Mouse (Mus musculus): ENCODE data around the gene Atp6v1g1. TPM values are rescaled to one million over a fixed set of nuclear protein-coding genes. Genes with fewer than 3 reads are reported as not detected.

Atp6v1g1 gene
- total RNA-seq, 1 experiment = 105 TPM

- Histone ChIP-seq H3K36me3 (ENCODE audit: control insufficient read depth, insufficient read depth, low read length, poor library complexity, severe bottlenecking) (peaks cover 9% of the 10 kb centered on the region; the same call in 1 of the 2 replicates), H3K9me3 (ENCODE audit: control insufficient read depth, insufficient read depth, low read depth, low read length) (0 out of 2 replicates have a peak, but pooled peaks cover 1% of the 10 kb centered on the region), H3K4me1 (ENCODE audit: control insufficient read depth in 2 of 2, insufficient read depth in 2 of 2, low read length in 2 of 2, poor library complexity in 1 of 2) (no peaks in the 10 kb centered on the region), H3K27ac (ENCODE audit: insufficient read depth, low read depth, low read length, poor library complexity, severe bottlenecking) (no peak overlapping the region), H3K9ac (ENCODE audit: insufficient read depth, low read depth, low read length, poor library complexity, severe bottlenecking) (no peak overlapping the region), H3K4me3 (ENCODE audit: insufficient read depth in 1 of 2, low read depth in 1 of 2, low read length in 2 of 2, poor library complexity in 1 of 2, severe bottlenecking in 1 of 2) (no peak overlapping the region)
- TF ChIP-seq MAFK (IDR thresholded peaks at IDR 0.05; ENCODE audit: insufficient read depth, low read depth, low read length) (no peak), CHD2 (IDR thresholded peaks at IDR 0.05; ENCODE audit: low read depth, low read length) (no peak), ZC3H11A (IDR thresholded peaks at IDR 0.05; ENCODE audit: borderline replicate concordance, low read depth, low read length) (no peak), HCFC1 (IDR thresholded peaks at IDR 0.05; ENCODE audit: borderline replicate concordance, insufficient read depth, low read length) (no peak), ZNF384 (IDR thresholded peaks at IDR 0.05; ENCODE audit: low read depth, low read length) (no peak)
- DNase-seq (ENCODE audit: low read depth, low spot score) = no peak
- in situ Hi-C loops (cut with MboI; ENCODE audit: low sequenced_read_pairs in 2 of 2, unreplicated experiment in 2 of 2) = no loop called here
Measured at GRCm38 (mm10) chr4:63567712-63568390, 23.3 kb downstream of the Atp6v1g1 start.

- Histone ChIP-seq H3K36me3 (ENCODE audit: control insufficient read depth, insufficient read depth, low read length, poor library complexity, severe bottlenecking) (peaks cover 11% of the 10 kb centered on the region; the same call in 1 of the 2 replicates), H3K4me1 (ENCODE audit: control insufficient read depth in 2 of 2, insufficient read depth in 2 of 2, low read length in 2 of 2, poor library complexity in 1 of 2) (no peaks in the 10 kb centered on the region), H3K9me3 (ENCODE audit: control insufficient read depth, insufficient read depth, low read depth, low read length) (0 out of 2 replicates have a peak, but pooled peaks cover 4% of the 10 kb centered on the region), H3K27ac (ENCODE audit: insufficient read depth, low read depth, low read length, poor library complexity, severe bottlenecking) (no peak overlapping the region), H3K4me3 (ENCODE audit: insufficient read depth in 1 of 2, low read depth in 1 of 2, low read length in 2 of 2, poor library complexity in 1 of 2, severe bottlenecking in 1 of 2) (no peak overlapping the region), H3K9ac (ENCODE audit: insufficient read depth, low read depth, low read length, poor library complexity, severe bottlenecking) (no peak overlapping the region)
- in situ Hi-C loops (cut with MboI; ENCODE audit: low sequenced_read_pairs in 2 of 2, unreplicated experiment in 2 of 2) = no loop called here
- no peak for TF ChIP-seq ZC3H11A (IDR thresholded peaks at IDR 0.05; ENCODE audit: borderline replicate concordance, low read depth, low read length)
- no peak for TF ChIP-seq MAFK (IDR thresholded peaks at IDR 0.05; ENCODE audit: insufficient read depth, low read depth, low read length)
- TF ChIP-seq ZNF384 (IDR thresholded peaks at IDR 0.05; ENCODE audit: low read depth, low read length) = no peak
- TF ChIP-seq HCFC1 (IDR thresholded peaks at IDR 0.05; ENCODE audit: borderline replicate concordance, insufficient read depth, low read length) = no peak
- TF ChIP-seq CHD2 (IDR thresholded peaks at IDR 0.05; ENCODE audit: low read depth, low read length) = no peak
- no peak for DNase-seq (ENCODE audit: low read depth, low spot score)
Measured at GRCm38 (mm10) chr4:63569322-63569721, 24.8 kb downstream of the Atp6v1g1 start.

GRCm38 (mm10) chr4:63570208-63570781, 25.7 kb downstream of the Atp6v1g1 start:
- DNase-seq (ENCODE audit: low read depth, low spot score) = no peak
- no peak for TF ChIP-seq HCFC1 (IDR thresholded peaks at IDR 0.05; ENCODE audit: borderline replicate concordance, insufficient read depth, low read length)
- TF ChIP-seq ZC3H11A (IDR thresholded peaks at IDR 0.05; ENCODE audit: borderline replicate concordance, low read depth, low read length) = no peak
- TF ChIP-seq MAFK (IDR thresholded peaks at IDR 0.05; ENCODE audit: insufficient read depth, low read depth, low read length) = no peak
- no peak for TF ChIP-seq CHD2 (IDR thresholded peaks at IDR 0.05; ENCODE audit: low read depth, low read length)
- no peak for TF ChIP-seq ZNF384 (IDR thresholded peaks at IDR 0.05; ENCODE audit: low read depth, low read length)

GRCm38 (mm10) chr4:63572621-63573020, 28.0 kb downstream of the Atp6v1g1 start:
- no peak overlapping the region for H3K9ac ChIP-seq (ENCODE audit: insufficient read depth, low read depth, low read length, poor library complexity, severe bottlenecking)
- H3K9me3 ChIP-seq (ENCODE audit: control insufficient read depth, insufficient read depth, low read depth, low read length) = peaks cover 6% of the 10 kb centered on the region; the same call in 1 of the 2 replicates
- TF ChIP-seq HCFC1 (IDR thresholded peaks at IDR 0.05; ENCODE audit: borderline replicate concordance, insufficient read depth, low read length) = no peak
- no peak for TF ChIP-seq ZC3H11A (IDR thresholded peaks at IDR 0.05; ENCODE audit: borderline replicate concordance, low read depth, low read length)
- TF ChIP-seq MAFK (IDR thresholded peaks at IDR 0.05; ENCODE audit: insufficient read depth, low read depth, low read length) = no peak
- H3K27ac ChIP-seq (ENCODE audit: insufficient read depth, low read depth, low read length, poor library complexity, severe bottlenecking) = no peak overlapping the region
- in situ Hi-C loops (cut with MboI; ENCODE audit: low sequenced_read_pairs in 2 of 2, unreplicated experiment in 2 of 2) = no loop called here
- no peaks in the 10 kb centered on the region for H3K4me1 ChIP-seq (ENCODE audit: control insufficient read depth in 2 of 2, insufficient read depth in 2 of 2, low read length in 2 of 2, poor library complexity in 1 of 2)
- H3K36me3 ChIP-seq (ENCODE audit: control insufficient read depth, insufficient read depth, low read length, poor library complexity, severe bottlenecking) = peaks cover 12% of the 10 kb centered on the region; the same call in 1 of the 2 replicates
- H3K4me3 ChIP-seq (ENCODE audit: insufficient read depth in 1 of 2, low read depth in 1 of 2, low read length in 2 of 2, poor library complexity in 1 of 2, severe bottlenecking in 1 of 2) = no peak overlapping the region
- DNase-seq (ENCODE audit: low read depth, low spot score) = no peak

More at GRCm38 (mm10) chr4:63570208-63570781, 25.7 kb downstream of the Atp6v1g1 start:
- no peak overlapping the region for H3K4me3 ChIP-seq (ENCODE audit: insufficient read depth in 1 of 2, low read depth in 1 of 2, low read length in 2 of 2, poor library complexity in 1 of 2, severe bottlenecking in 1 of 2)
- no peak overlapping the region for H3K27ac ChIP-seq (ENCODE audit: insufficient read depth, low read depth, low read length, poor library complexity, severe bottlenecking)
- in situ Hi-C loops (cut with MboI; ENCODE audit: low sequenced_read_pairs in 2 of 2, unreplicated experiment in 2 of 2) = no loop called here
- no peak overlapping the region for H3K9ac ChIP-seq (ENCODE audit: insufficient read depth, low read depth, low read length, poor library complexity, severe bottlenecking)
- no peaks in the 10 kb centered on the region for H3K4me1 ChIP-seq (ENCODE audit: control insufficient read depth in 2 of 2, insufficient read depth in 2 of 2, low read length in 2 of 2, poor library complexity in 1 of 2)
- H3K9me3 ChIP-seq (ENCODE audit: control insufficient read depth, insufficient read depth, low read depth, low read length) = 0 out of 2 replicates have a peak, but pooled peaks cover 4% of the 10 kb centered on the region
- H3K36me3 ChIP-seq (ENCODE audit: control insufficient read depth, insufficient read depth, low read length, poor library complexity, severe bottlenecking) = peaks cover 11% of the 10 kb centered on the region; the same call in 1 of the 2 replicates
